Mouse (Mus musculus) forebrain, embryonic 10.5 days (tissue): ENCODE results near the gene Anapc15-ps. TPM values are rescaled to one million over a fixed set of nuclear protein-coding genes. Genes with fewer than 3 reads are reported as not detected.
A peak's percentile ranks its signal among the peaks of the same experiment; 100 is the strongest.

Source experiments
- DNase-seq: peaks from one replicate; pipeline ENCODE4 v3.0.0-alpha.2; 2017; ENCODE audit warnings: low spot score; ENCODE audit errors: extremely low spot score
- H3K27ac ChIP-seq: fragments of 300-500 bp; sonication (generic); 2 replicates; pipeline ENCODE4 v1.5.1; 2016; ENCODE audit warnings: mild to moderate bottlenecking
- H3K27me3 ChIP-seq: fragments of 300-500 bp; sonication (generic); 2 replicates; pipeline ENCODE4 v1.6.1; 2016; ENCODE audit warnings: mild to moderate bottlenecking; ENCODE audit not compliant: poor library complexity, severe bottlenecking
- H3K36me3 ChIP-seq: fragments of 300-500 bp; sonication (generic); replicated peaks from 2 replicates; pipeline ENCODE4 v1.6.1; 2016; ENCODE audit warnings: mild to moderate bottlenecking, moderate library complexity
- H3K4me1 ChIP-seq: fragments of 300-500 bp; sonication (generic); 2 replicates; pipeline ENCODE4 v1.6.1; 2016
- H3K4me3 ChIP-seq: fragments of 300-500 bp; sonication (generic); 2 replicates; pipeline ENCODE4 v1.5.1; 2016; ENCODE audit warnings: mild to moderate bottlenecking, moderate library complexity
- H3K9me3 ChIP-seq: fragments of 300-500 bp; sonication (generic); 2 replicates; pipeline ENCODE4 v1.6.1; 2016; ENCODE audit warnings: mild to moderate bottlenecking, moderate library complexity
- WGBS: fragments of 180-500 bp; shearing (Covaris S2); methylation state at CpG from one replicate; pipeline ENCODE4 v1.1.7; 2016; 5-methylcytosine and 5-hydroxymethylcytosine counted together
- polyA plus RNA-seq: library from polyadenylated mRNA; unstranded; fragments of >200 nt; fragmentation: Nextera tagmentation; extraction: Ambion mirVana; gene quantifications from 2 replicates; pipeline ENCODE4 v1.2.1, GENCODE M21; 2016

The Anapc15-ps gene
- not detected in 2 replicates for polyA plus RNA-seq

GRCm38 (mm10) chr10:95673351-95673750, at the start of gene Anapc15-ps:
TSS of gene Anapc15-ps (minus strand) at chr10:95673451.
- Histone ChIP-seq H3K36me3 (no peaks in the 10 kb centered on the region), H3K4me3 (no peak within 1 kb of the TSS), H3K27me3 (no peaks in the 10 kb centered on the region), H3K27ac (no peak within 1 kb of the TSS), H3K4me1 (peaks cover 7% of the 10 kb centered on the region), H3K9me3 (no peaks in the 10 kb centered on the region)
- no peak for DNase-seq
- WGBS, result 91% methylated on average over 3 of the region's 3 CpGs

DNA sequence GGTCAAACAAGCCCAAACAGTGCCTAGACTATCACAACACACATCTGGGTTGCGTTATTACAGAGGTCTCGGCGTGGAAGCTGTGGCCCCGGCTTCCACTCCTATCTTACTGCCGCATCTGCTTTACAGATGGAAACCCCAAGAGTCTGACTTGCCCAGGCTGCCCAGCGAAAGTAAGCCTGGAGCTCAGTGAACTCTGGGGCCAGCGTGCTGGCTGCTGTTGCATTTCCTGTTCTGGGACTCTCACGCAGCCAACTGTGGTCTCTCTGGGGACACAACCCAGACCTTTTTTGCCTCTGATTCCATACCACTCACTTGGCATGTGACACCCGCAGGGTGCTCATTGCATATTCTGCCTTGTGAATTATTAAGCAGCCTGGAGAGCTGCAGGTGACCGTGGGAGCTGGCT, 49.0 kb upstream of the Anapc15-ps start:
- no peaks in the 10 kb centered on the region for H3K36me3 ChIP-seq
- 79% methylated on average over 10 of the region's 10 CpGs for WGBS
- H3K9me3 ChIP-seq, result no peaks in the 10 kb centered on the region
- no peak for DNase-seq
- H3K27me3 ChIP-seq, result no peaks in the 10 kb centered on the region
- peak overlapping the region; percentile 40 for H3K27ac ChIP-seq
- H3K4me3 ChIP-seq, result no peak overlapping the region
- H3K4me1 ChIP-seq, result peaks cover 19% of the 10 kb centered on the region

DNA sequence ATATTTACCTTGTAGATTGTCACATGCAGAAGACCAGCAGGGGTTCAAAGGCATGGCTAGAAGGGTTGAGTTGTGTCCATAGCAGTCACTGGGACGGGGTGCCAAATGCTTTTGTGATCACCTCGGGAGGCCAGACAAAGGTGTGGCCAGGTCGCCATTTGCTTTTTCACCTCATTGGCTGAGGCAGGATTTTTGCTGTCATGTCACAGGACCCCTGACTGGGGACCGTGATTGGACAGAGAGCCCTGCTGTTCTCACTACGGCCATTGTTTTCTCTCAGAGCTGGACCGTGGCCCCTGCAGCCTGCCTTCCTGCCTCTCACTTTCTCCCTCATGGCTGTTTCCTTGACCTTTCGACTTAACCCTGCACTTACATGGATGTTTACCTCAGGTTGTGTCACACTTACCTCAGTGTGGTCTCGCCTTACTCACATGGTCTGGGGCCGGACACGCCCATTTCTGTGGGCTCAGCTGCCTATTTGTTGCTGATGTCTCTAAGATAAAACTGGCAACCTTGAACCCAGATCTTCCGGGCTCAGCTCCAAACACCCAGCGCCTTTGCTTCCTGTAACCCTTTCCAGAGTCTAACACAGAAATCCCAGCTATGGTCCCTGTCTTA, 47.0 kb upstream of the Anapc15-ps start:
- no peak for DNase-seq
- WGBS, result 79% methylated on average over 12 of the region's 12 CpGs

GRCm38 (mm10) chr10:95719472-95719871, 46.2 kb upstream of the Anapc15-ps start:
- 86% methylated on average over 6 of the region's 6 CpGs for WGBS

More for the DNA sequence above, 47.0 kb upstream of the Anapc15-ps start:
- Histone ChIP-seq H3K27me3 (no peaks in the 10 kb centered on the region), H3K4me3 (no peak overlapping the region), H3K9me3 (no peaks in the 10 kb centered on the region), H3K27ac (no peak overlapping the region), H3K36me3 (no peaks in the 10 kb centered on the region), H3K4me1 (peaks cover 14% of the 10 kb centered on the region)

DNA sequence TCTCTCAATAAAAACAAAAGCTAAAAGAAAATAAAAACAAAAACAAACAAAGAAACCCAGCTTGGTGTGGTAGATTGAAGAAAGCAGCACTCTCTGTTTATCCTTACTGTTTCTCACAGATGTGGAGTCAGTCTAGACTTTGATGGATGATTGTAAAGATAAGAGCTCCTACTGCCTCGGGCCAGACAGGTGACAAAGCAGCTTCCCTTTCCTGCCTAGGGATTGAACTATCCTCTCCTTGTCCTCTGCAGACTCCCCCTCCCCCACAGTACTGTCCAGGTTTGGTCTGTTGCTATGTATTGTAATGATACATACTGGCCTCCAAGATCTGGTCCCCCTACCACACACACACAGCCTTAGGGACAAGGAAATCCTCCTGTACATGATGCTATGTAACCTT, 45.5 kb upstream of the Anapc15-ps start:
- no peak overlapping the region for H3K4me3 ChIP-seq
- no peaks in the 10 kb centered on the region for H3K36me3 ChIP-seq
- no peaks in the 10 kb centered on the region for H3K27me3 ChIP-seq
- H3K27ac ChIP-seq, result no peak overlapping the region
- WGBS, result 71% methylated on average over 1 of the region's 1 CpGs
- H3K9me3 ChIP-seq, result no peaks in the 10 kb centered on the region
- H3K4me1 ChIP-seq, result peaks cover 14% of the 10 kb centered on the region
- DNase-seq, result no peak

More at GRCm38 (mm10) chr10:95719472-95719871, 46.2 kb upstream of the Anapc15-ps start:
- 0 out of 2 replicates have a peak overlapping the region, but pooled peaks have one; percentile 11 for H3K27ac ChIP-seq
- no peaks in the 10 kb centered on the region for H3K9me3 ChIP-seq
- H3K36me3 ChIP-seq, result no peaks in the 10 kb centered on the region
- no peak overlapping the region for H3K4me3 ChIP-seq
- peaks cover 14% of the 10 kb centered on the region for H3K4me1 ChIP-seq
- H3K27me3 ChIP-seq, result no peaks in the 10 kb centered on the region
- DNase-seq, result no peak

DNA sequence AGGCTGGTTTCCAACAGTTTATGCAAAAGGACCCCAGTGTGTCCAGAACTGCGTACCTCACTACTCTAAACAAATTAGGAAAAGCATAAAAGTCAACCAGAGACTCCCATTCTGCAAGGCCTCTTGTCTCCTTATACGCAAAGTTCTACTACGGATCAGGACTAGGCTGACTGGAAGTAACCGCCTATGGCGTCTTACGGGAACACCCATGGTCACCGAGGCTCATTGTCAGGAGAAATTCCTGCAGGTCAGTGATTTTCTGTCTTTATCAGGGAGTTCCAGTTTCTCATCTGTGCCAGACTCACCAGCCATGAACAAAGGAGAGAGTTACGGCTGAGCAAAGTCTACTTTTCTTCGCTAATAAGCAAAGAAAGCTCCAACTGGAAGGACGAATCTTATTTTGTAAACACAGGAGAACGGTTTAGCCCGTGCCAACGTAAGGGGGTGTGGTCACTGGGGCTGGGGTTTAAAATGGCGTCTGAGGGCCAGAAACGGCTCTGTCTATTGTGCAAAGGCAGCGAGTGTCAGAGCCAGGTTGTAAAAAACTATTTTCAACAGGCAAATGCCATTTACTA, 43.9 kb upstream of the Anapc15-ps start:
- no peak overlapping the region for H3K4me3 ChIP-seq
- H3K27ac ChIP-seq, result no peak overlapping the region
- no peaks in the 10 kb centered on the region for H3K36me3 ChIP-seq
- 92% methylated on average over 16 of the region's 16 CpGs for WGBS
- no peaks in the 10 kb centered on the region for H3K9me3 ChIP-seq
- peaks cover 14% of the 10 kb centered on the region for H3K4me1 ChIP-seq
- no peak for DNase-seq
- H3K27me3 ChIP-seq, result no peaks in the 10 kb centered on the region

- no peak overlapping the region for H3K27ac ChIP-seq
- peaks cover 27% of the 10 kb centered on the region for H3K4me1 ChIP-seq
- DNase-seq, result no peak
- H3K4me3 ChIP-seq, result no peak overlapping the region
- no peaks in the 10 kb centered on the region for H3K27me3 ChIP-seq
- WGBS, result 80% methylated on average over 6 of the region's 6 CpGs
- no peaks in the 10 kb centered on the region for H3K36me3 ChIP-seq
- no peaks in the 10 kb centered on the region for H3K9me3 ChIP-seq
Observed at GRCm38 (mm10) chr10:95715687-95716086, 42.4 kb upstream of the Anapc15-ps start.

GRCm38 (mm10) chr10:95712221-95712620, 39.0 kb upstream of the Anapc15-ps start:
- Histone ChIP-seq H3K4me1 (peaks cover 47% of the 10 kb centered on the region), H3K27me3 (no peaks in the 10 kb centered on the region), H3K27ac (no peak overlapping the region), H3K36me3 (no peaks in the 10 kb centered on the region), H3K9me3 (no peaks in the 10 kb centered on the region), H3K4me3 (no peak overlapping the region)
- DNase-seq, result no peak
- WGBS, result 79% methylated on average over 6 of the region's 6 CpGs

DNA sequence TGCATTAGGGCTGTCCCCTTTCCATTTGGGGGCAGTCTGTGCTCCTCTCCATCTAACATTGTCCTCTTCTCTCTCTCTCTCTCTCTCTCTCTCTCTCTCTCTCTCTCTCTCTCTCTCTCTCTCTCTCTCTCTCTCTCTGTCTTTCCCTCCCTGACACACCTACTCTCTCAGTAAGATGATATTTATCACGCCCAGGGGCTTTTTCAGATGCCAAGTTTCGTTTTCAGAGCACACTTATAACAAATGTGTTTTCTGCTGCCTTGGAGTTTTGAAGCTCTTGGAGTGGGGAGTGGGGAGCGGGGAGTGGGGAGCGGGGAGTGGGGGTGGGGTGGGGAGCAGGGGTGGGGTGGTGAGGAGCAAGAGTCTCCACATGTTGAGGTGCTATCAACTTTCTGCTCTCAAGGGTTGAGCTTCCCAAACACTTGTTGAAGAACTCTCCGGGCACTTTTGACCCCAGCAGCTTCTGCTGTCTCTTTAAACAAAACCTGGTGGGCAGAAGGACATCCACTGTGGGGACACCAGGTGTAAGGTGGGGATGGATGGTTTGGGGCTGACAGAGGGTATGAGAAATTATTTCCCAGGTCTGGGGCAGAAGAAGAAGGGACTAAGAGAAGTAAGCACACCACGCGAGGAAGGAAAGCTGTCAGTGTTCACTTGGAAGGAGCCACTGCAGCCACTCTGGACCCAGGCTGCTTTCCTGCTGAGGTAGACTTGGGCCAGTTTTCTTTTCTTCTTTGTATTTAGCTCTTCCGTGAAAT, 36.8 kb upstream of the Anapc15-ps start:
- Histone ChIP-seq H3K9me3 (no peaks in the 10 kb centered on the region), H3K4me1 (peaks cover 47% of the 10 kb centered on the region), H3K36me3 (no peaks in the 10 kb centered on the region), H3K27me3 (no peaks in the 10 kb centered on the region), H3K4me3 (no peak overlapping the region), H3K27ac (peak overlapping the region; percentile 69)
- DNase-seq, result no peak
- WGBS, result 67% methylated on average over 8 of the region's 8 CpGs

DNA sequence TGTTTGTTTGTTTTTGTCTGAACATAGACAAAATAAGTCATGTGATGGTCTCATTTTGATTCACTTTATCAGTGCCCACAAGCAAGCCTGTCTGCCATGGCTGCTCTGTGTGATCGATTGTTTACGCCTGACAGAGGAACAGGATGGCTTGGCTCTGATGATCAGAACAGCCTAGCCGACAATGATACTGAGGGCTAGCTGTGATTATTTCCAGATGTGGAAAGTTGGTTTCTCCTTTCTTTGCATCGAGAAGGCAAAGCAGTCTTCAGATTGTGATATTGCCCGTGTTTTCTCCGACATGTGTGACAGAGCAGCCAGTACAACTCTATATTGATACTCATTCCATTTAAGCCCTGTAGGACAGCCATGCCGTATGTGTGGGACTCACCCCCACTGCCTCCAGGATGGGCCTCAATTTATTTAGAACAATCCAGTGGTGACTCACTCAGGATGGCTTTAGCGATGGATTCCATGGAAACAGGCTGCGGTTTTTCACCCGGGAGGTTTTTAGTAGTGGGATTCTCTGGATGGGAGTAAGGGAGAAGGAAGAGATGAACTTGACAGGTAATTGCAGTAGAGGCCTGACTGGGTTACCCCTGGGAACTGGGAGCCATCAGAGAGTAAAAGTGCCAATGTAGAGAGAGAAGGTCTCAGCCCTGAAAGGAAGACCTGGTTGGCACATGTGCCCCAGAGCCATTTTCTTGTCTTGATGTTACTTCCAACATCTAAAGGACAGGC, 36.1 kb upstream of the Anapc15-ps start:
- Histone ChIP-seq H3K9me3 (no peaks in the 10 kb centered on the region), H3K4me1 (peaks cover 50% of the 10 kb centered on the region), H3K27ac (peak overlapping the region; percentile 69), H3K4me3 (no peak overlapping the region), H3K27me3 (no peaks in the 10 kb centered on the region), H3K36me3 (no peaks in the 10 kb centered on the region)
- WGBS, result 69% methylated on average over 10 of the region's 10 CpGs
- no peak for DNase-seq

DNA sequence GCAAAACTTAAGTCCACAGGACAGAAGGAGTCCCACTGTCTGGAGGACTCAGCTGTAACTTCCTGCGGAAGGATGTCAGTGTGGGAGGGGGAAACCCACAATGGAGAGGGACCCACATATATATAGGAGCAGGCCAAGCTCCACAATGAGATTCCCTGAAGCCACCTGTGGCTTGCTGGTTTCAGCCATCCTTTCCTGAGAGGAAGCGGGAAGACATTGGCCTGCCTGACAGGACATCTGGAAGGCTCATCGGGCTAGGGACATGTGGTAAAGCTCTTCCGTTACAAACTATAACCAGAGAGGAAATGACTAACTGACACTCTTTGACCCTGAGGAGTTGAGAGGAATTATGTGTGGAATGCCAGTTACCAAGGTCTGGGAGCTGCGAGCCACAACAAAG, 34.8 kb upstream of the Anapc15-ps start:
- DNase-seq, result no peak
- Histone ChIP-seq H3K4me3 (no peak overlapping the region), H3K9me3 (no peaks in the 10 kb centered on the region), H3K36me3 (no peaks in the 10 kb centered on the region), H3K4me1 (peaks cover 50% of the 10 kb centered on the region), H3K27me3 (no peaks in the 10 kb centered on the region), H3K27ac (0 out of 2 replicates have a peak overlapping the region, but pooled peaks have one; percentile 57)
- 72% methylated on average over 5 of the region's 5 CpGs for WGBS

- Histone ChIP-seq H3K27ac (no peak overlapping the region), H3K36me3 (no peaks in the 10 kb centered on the region), H3K27me3 (no peaks in the 10 kb centered on the region), H3K4me1 (peaks cover 44% of the 10 kb centered on the region), H3K4me3 (no peak overlapping the region), H3K9me3 (no peaks in the 10 kb centered on the region)
- no peak for DNase-seq
- 91% methylated on average over 9 of the region's 9 CpGs for WGBS
Observed at GRCm38 (mm10) chr10:95706867-95707266, 33.6 kb upstream of the Anapc15-ps start.
